Mouse (Mus musculus): ENCODE results near the gene Msi2. TPM values are rescaled to one million over a fixed set of nuclear protein-coding genes. Genes with fewer than 3 reads are reported as not detected.
A peak's percentile ranks its signal among the peaks of the same experiment; 100 is the strongest.

Msi2 gene
- total RNA-seq, 2 experiments from 2014 or later = 169 to 193 TPM

DNA sequence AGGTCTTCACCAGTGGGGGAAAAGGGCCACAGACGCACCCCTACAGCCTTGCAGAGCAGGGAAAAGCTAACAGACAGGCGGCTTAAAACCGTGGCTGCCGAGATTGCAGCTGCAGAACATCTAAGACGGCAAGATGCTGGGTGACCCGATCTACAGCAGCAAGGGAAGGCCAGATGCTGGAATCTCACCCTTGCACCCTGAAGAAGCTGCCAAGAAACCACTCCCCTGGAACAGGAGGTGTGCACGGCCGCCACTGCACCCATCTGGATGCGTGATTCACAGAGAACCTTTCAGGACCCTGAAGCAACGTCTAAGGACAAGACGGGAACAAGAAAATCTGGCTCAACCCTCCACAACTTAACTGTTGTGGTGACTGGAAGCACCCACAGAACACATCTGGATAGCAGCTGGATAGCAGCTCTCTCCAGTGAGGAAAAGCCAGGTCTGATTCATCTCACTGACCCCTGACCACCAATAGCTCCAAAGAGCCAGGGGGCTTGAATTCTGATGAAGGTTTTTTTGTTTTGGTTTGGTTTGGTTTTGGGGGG is 11.0 kb downstream of the Msi2 start:
- H3K4me3 ChIP-seq = no peak overlapping the region
- intact Hi-C loops (cut with DNase I) = no loop called here
- DNase-seq = peak; percentile 20
- no peak for TF ChIP-seq CTCF (IDR thresholded peaks at IDR 0.05)
- H3K27ac ChIP-seq = peak overlapping the region; percentile 28; the same call in 1 of the 2 replicates

DNA sequence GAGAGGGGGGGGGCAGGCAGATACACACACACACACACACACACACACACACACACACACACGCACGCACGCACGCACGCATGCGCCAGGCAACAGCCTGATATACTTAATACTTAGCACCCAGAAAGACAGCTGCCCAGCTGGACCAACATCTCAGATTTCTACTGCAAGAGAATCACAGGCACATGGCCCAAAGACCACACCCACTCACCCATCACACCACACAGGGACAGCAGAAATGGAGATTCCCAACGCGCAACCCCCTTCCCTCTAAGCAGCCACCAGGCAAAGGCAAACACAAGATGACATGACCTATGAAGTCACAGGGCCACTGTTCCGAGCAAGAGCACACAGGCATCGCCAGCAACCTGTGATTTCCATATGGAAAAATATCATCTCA is 13.6 kb downstream of the Msi2 start:
- DNase-seq = peak; percentile 62
- Histone ChIP-seq H3K27ac (peak overlapping the region; percentile 67), H3K4me3 (no peak overlapping the region)
- TF ChIP-seq CTCF (IDR thresholded peaks at IDR 0.05) = no peak
- intact Hi-C loops (cut with DNase I) = no loop called here

DNA sequence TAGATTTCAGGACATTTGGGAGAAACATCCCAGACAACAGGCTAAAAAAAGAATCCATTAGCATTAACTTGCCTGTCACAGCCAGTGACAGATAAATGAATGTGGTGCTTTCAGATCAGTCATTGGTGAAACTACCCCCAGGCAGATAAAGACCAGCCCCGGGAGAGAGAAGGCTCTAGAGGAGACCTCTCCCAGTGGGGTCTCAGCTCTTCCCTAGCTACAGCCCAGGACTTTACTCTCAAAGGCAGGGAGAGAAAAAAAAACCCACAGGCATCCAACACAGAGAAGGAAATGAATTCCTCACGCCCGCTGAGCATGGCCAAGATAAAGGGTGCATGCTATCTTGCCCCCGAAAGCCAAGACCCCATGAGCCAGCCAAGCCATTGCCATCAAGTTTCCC is 15.1 kb downstream of the Msi2 start:
- TF ChIP-seq CTCF (IDR thresholded peaks at IDR 0.05) = no peak
- intact Hi-C loops (cut with DNase I) = no loop called here
- DNase-seq = no peak
- Histone ChIP-seq H3K27ac (no peak overlapping the region), H3K4me3 (no peak overlapping the region)

DNA sequence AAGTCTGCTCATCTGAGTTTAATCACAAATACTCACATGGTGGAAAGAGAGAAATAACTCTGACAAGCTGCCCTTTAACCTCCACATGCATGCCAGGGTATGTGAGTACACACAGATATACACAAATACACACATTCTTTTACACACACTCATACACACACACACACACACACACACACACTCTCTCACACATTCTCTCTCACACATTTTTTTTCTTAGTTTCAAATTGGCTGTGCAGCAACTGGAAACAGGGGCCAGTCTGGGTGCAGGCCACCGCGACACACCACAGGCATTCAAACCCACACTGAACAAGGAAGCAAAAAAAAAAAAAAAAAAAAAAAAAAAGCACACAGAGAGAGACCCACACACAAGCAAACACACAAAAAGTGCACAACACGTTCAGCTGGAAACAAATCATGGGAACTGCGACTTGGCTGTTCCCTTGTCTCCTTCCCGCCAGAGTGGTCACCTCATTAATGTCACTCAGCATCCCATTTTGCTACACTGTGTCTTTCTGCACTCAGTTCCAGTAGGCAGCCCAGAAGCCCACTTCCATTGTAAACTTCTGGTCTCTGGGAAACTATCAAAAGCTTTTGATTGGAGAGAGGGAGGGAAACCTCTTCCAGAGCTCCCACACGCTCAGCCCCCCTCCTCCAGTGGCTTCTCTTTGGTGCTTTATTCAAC is 16.2 kb downstream of the Msi2 start:
- Histone ChIP-seq H3K4me3 (no peak overlapping the region), H3K27ac (no peak overlapping the region)
- no peak for DNase-seq
- intact Hi-C loops (cut with DNase I) = no loop called here
- TF ChIP-seq CTCF (IDR thresholded peaks at IDR 0.05) = no peak

GRCm38 (mm10) chr11:88701020-88701419 is 17.3 kb downstream of the Msi2 start:
- H3K4me3 ChIP-seq = no peak overlapping the region
- H3K27ac ChIP-seq = no peak overlapping the region
- intact Hi-C loops (cut with DNase I) = no loop called here
- no peak for DNase-seq
- no peak for TF ChIP-seq CTCF (IDR thresholded peaks at IDR 0.05)

GRCm38 (mm10) chr11:88700202-88700711 is 18.1 kb downstream of the Msi2 start:
- Histone ChIP-seq H3K4me3 (no peak overlapping the region), H3K27ac (no peak overlapping the region)
- no peak for DNase-seq
- intact Hi-C loops (cut with DNase I) = no loop called here
- no peak for TF ChIP-seq CTCF (IDR thresholded peaks at IDR 0.05)

- H3K27ac ChIP-seq = peak overlapping the region; percentile 48
Measured at GRCm38 (mm10) chr11:88693905-88694893, 24.1 kb downstream of the Msi2 start.

DNA sequence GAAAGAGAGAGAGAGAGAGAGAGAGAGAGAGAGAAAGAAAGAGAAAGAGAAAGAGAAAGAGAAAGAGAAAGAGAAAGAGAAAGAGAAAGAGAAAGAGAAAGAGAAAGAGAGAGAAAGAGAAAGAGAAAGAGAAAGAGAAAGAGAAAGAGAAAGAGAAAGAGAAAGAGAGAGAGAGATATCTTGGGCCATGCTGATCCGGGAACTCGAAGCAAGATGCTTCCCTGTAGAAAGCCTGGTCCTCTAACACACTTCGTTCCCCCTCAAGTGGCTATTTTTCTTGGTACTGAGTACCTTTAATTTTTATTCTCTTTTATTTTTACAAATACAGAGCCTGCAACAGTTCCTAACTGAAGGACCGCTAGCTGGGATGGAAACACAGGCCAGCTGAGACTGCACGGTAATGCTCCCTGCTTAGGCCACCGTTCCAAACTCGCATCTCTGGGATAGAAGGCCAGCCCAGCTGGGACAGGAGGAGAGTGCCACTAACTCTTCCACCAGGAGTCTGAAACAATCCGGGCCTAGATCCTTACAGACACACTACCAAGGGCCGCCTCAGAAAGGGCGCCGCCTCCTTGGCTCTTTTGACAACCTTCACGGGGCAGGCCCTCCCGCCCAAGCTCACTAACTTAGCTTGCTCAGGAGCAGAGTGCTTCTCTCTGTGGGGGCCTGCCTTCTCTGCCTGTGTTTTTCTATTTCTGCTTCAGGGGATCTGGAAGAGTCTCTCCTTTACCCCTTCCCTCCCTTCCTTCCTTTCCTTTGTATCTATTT is 25.1 kb downstream of the Msi2 start:
- intact Hi-C loops (cut with DNase I) = no loop called here
- H3K4me3 ChIP-seq = no peak overlapping the region
- DNase-seq = no peak
- TF ChIP-seq CTCF (IDR thresholded peaks at IDR 0.05) = no peak
- H3K27ac ChIP-seq = no peak overlapping the region; the same call in 1 of the 2 replicates

More at GRCm38 (mm10) chr11:88693905-88694893, 24.1 kb downstream of the Msi2 start:
- peak overlapping the region; percentile 7; the same call in 1 of the 2 replicates for H3K4me3 ChIP-seq
- DNase-seq = no peak
- intact Hi-C loops (cut with DNase I) = no loop called here
- no peak; the same call in 1 of the 2 replicates for TF ChIP-seq CTCF (IDR thresholded peaks at IDR 0.05)

GRCm38 (mm10) chr11:88692374-88692773 is 25.9 kb downstream of the Msi2 start:
- no peak for TF ChIP-seq CTCF (IDR thresholded peaks at IDR 0.05)
- DNase-seq = no peak
- no peak overlapping the region for H3K27ac ChIP-seq
- no peak overlapping the region for H3K4me3 ChIP-seq
- intact Hi-C loops (cut with DNase I) = no loop called here

GRCm38 (mm10) chr11:88690556-88691287 is 27.6 kb downstream of the Msi2 start:
- TF ChIP-seq CTCF (IDR thresholded peaks at IDR 0.05) = no peak
- H3K4me3 ChIP-seq = no peak overlapping the region
- peak overlapping the region; percentile 49 for H3K27ac ChIP-seq
- no peak for DNase-seq
- intact Hi-C loops (cut with DNase I) = no loop called here

GRCm38 (mm10) chr11:88689831-88690459 is 28.4 kb downstream of the Msi2 start:
- Histone ChIP-seq H3K4me3 (no peak overlapping the region), H3K27ac (peak overlapping the region; percentile 49)
- no peak for TF ChIP-seq CTCF (IDR thresholded peaks at IDR 0.05)
- intact Hi-C loops (cut with DNase I) = no loop called here
- DNase-seq = no peak

All from gastrocnemius, adult 2 months (tissue).